Mouse (Mus musculus) liver, adult (tissue): ENCODE data around the gene Ttc25.

ENCODE experiments used
- GATA4 ChIP-seq: IDR thresholded peaks from 2 replicates; pipeline ENCODE4 v1.6.1; 2014; ENCODE audit warnings: mild to moderate bottlenecking, low read length; ENCODE audit not compliant: insufficient replicate concordance

The Ttc25 gene

DNA sequence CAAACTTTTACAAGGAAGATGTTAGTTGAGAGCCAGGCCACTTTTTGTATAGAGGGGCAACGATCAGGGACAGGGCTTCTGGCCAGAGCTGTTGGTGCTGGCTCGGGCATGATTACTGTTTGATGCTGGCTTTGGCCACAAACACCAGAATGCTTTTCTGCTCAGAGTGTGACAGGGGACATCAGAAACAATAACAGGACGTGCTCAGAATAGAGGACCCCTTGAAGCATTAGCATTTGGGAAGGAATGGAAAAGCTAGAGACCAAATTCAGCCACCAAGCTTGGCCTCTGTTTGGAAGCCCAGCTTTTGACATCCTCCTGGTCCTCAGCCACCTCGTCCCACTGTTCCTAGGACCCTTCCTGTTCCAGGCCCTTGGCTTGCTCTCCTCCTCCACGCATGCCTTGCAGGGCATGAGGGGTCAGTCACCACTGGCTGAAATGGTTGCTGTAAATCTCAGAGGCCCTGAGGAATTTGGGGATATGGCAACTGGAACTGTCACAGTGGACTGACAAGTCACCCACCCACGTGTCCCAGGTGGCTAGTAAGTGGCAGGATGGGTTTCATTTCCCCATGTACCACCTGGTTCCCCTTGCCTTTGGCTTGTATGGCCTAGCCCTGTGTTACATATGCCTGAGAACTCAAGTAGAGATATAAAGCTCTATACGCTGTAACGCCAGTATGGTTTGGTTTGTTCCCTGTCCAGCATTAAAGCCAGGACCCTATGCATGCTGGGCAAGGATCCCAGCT lies 32.6 kb downstream of the Ttc25 start:
- TF ChIP-seq GATA4, result no peak

GRCm38 (mm10) chr11:100579116-100579799 lies 33.9 kb downstream of the Ttc25 start:
- TF ChIP-seq GATA4, result no peak

- no peak for TF ChIP-seq GATA4
These were observed 34.9 kb downstream of the Ttc25 start for GRCm38 (mm10) chr11:100580275-100580674.

DNA sequence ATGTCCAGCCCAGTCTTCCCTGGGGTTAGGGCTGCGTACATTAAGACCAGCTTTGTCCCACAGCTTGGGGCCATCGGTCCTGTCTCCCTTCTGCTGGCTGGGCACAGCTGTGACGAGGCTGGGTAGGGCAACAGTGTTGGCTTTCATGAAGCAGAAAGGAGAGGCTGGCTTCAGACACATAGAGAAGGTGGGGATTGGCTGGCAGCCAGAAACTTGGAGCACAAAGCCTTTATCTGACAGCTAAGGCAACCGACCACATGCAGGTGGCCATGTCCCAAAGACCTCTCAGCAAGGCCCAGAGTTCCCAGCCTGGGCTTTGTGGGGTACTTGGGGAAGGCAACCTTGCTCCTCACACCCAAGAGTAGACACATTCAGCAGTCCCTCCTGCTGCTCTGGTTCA lies 36.3 kb downstream of the Ttc25 start:
- TF ChIP-seq GATA4, result no peak

DNA sequence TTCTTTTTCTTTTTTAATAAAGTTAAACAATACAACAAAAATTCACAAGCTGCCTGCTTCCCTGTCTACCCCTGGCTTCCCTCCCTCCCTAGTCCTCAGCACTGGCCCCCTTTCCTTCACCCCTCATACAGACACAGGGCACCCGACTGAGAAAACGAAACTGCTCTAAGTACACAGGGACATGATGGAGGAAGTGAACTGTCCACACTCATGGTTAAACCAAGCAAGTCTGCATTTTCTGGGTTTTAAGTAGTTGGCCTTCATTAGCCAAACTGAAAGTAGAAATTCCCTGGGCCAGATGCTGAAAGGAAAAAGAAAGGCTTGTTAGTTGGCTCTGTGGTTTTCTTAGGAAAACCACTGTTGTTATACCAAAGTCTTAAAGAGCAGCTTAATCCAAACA lies 37.4 kb downstream of the Ttc25 start:
- TF ChIP-seq GATA4, result no peak

DNA sequence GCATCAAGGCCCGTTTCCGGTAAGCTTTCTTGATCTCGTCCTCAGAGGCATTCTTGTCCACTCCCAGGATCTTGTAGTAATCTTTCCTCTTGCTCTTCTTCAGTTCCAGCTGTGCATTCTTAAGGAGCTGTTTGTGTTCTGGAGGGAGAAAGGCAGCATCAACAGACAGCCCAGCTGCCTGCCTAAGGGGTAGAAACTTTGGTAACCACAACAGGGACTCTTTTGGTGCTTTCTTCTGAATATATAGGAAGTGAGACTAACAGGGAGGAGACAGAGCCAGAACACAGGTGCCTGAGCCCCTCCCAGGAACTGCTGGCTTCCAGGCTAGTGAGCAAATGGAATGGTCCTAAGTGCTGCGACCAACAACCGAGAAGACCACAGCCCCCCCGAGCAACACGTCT lies 39.2 kb downstream of the Ttc25 start:
- TF ChIP-seq GATA4, result no peak

DNA sequence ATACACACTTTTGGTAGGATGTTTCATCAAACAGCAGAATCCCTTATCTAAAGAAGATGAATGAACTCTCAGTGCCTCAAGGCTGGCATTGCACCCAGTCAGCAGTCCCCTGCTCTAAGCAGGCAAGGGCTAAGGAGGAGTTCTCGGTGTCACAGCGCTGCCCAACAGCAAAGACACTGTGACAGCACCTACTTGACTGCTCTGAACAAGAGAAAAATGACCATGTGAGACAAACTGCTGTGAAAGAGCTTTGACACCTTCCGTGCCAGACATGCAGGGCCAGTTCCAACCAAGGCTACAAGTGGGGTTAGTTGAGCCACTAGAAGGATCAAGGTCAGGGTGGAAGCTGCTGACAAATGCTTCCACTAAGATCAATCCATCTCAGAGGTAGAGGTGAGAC lies 39.7 kb downstream of the Ttc25 start:
- no peak for TF ChIP-seq GATA4

DNA sequence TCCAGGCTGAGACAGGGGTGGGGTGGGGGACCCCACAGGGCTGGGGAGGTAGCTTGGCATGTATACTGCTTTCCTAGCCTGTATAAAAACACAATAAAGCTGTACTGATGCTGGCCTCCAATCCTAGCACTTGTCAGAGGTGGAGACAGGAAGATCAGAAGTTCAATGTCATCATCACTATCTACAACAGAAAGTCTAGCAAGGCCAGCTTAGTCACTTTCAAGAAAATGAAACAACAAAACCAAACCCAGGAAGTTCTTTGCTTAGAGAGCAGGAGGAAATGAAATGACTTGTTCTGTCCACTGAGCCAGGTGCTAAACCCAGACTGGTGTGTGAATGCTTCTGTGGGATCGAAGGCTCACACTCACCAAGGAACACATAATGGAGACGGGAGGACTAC lies 43.1 kb downstream of the Ttc25 start:
- TF ChIP-seq GATA4, result no peak

GRCm38 (mm10) chr11:100592346-100593046 lies 47.1 kb downstream of the Ttc25 start:
- TF ChIP-seq GATA4, result no peak

DNA sequence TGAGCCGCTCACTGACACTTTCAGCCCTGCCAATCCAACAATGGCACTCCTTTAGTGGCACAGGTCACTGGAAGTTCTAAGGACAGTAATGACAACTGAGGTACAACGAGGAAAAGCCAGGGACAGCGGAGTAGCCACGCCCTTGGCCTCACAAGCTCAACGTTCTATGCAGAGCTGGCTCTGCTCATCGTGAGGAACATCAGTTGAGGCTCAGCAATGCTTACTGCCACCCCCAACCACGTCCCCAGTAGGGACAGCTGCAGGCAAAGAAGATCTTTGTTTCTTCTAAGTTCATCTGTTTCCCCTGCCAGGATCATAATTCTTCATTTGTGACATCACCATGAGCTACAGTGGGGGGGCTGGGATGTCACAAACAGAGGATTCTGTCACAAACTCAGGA lies 49.2 kb downstream of the Ttc25 start:
- no peak for TF ChIP-seq GATA4

GRCm38 (mm10) chr11:100595533-100595932 lies 50.1 kb downstream of the Ttc25 start:
- TF ChIP-seq GATA4, result no peak

DNA sequence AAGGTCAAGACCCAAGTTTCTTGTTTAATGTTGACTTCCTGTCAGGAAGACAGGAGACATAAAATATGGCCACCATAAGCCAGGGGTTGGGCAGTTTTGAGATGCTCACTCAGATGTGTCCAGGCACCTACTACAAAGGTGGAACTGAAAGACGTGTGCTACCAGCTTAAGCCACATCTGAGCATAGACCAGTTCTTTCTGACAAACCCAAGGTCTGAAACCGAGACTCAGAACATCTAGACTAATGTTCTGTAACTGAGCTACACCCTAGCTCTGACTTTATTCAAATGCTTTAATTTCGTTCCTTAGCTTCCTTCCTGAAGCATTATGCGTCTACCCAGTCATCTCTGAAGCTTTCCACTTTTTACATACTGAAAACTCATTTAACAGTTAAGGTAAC lies 52.7 kb downstream of the Ttc25 start:
- TF ChIP-seq GATA4, result no peak

GRCm38 (mm10) chr11:100601372-100601771 lies 56.0 kb downstream of the Ttc25 start:
- no peak for TF ChIP-seq GATA4

DNA sequence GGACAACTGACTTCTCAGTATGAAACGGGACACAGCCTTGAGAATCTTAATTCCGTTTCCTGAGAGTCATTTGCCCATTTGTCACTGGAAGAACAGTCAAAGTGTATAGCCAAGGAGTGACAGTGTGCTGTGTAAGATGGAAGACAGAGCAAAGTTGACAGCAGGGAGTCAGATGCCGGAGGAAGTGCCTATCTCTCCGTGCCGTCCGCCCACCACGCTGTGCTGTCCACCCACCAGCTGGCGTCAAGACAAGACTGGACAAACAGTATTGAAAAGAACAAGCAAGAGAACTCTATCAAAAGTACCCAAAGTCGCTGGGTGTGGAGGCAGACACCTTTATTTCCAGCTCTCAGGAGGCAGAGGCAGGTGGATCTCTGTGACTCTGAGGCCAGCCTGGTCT lies 57.7 kb downstream of the Ttc25 start:
- TF ChIP-seq GATA4, result peak; percentile 91

DNA sequence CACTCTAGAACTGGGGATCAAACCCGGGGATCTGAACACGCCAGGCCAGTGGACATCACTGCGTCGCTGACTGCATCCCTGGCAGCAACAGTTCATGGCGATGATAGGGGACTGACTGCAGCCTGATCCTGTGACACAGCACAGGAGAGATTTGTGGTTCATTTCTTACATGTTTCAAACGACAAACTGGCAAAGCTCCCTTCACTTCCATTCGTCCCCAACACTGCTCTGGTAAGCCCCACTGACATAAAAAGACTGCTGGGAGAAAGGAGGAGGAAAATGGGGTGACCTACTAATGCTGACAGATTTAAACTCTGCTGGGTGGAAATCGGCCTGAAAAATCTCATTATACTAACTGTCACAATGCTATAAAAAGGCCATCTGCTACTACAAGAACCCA lies 58.4 kb downstream of the Ttc25 start:
- TF ChIP-seq GATA4, result no peak
